Mouse (Mus musculus): ENCODE data around the gene Tmem145.

DNA sequence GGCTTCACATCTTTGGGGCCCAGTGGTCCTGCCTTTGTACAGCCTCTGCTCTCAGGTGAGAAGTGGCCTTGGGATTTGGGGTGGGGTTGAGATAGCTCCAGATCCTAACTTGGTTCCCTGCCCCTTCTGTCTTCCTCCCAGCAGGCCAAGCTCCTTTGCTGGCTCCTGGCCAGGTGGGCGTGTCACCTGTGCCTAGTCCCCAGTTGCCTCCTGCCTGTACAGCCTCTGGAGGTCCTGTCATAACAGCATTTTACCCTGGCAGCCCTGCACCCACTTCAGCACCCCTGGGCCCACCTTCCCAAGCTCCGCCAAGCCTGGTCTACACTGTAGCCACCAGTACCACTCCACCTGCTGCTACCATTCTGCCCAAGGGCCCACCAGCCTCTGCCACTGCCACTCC lies 15.0 kb upstream of the Tmem145 start:
- TF ChIP-seq POLR2A (IDR thresholded peaks at IDR 0.05; ENCODE audit: borderline replicate concordance, low read depth, low read length) (no peak), CTCF (IDR thresholded peaks at IDR 0.05; ENCODE audit: low read depth, low read length) (no peak)

Data from bone marrow macrophage, adult 2 months (primary cell).